Mouse (Mus musculus) heart, embryonic 14.5 days (tissue): ENCODE results near the gene E130114P18Rik. TPM values are rescaled to one million over a fixed set of nuclear protein-coding genes. Genes with fewer than 3 reads are reported as not detected.

Source experiments
- ATAC-seq: fragments of 200-750 bp; cut with Nextera tagmentation; 2 replicates; pipeline ENCODE4 v1.8.0; 2017; ENCODE audit warnings: low read depth, moderate TSS enrichment; ENCODE audit not compliant: insufficient number of reproducible peaks, insufficient read depth, low FRiP score
- H3K27ac ChIP-seq, 2 experiments: fragments of 200-500 bp in 1 of 2; fragments of 300-500 bp in 1 of 2; sonication (generic) in 1 of 2; replicated peaks in 1 of 2; 2 replicates each; pipeline ENCODE4 v1.5.1; 2012 to 2014; ENCODE audit warnings: low read depth in 2 of 2, low read length in 2 of 2, control low read depth in 1 of 2, mild to moderate bottlenecking in 1 of 2, mixed read lengths in 1 of 2; ENCODE audit not compliant: control insufficient read depth in 1 of 2, insufficient read depth in 1 of 2
- H3K27me3 ChIP-seq: fragments of 300-500 bp; sonication (generic); 2 replicates; pipeline ENCODE4 v1.6.1; 2014; ENCODE audit warnings: mild to moderate bottlenecking, low read length, control low read depth; ENCODE audit not compliant: control insufficient read depth, insufficient read depth
- H3K36me3 ChIP-seq: fragments of 300-500 bp; sonication (generic); 2 replicates; pipeline ENCODE4 v1.6.1; 2014; ENCODE audit warnings: mild to moderate bottlenecking, control low read depth, low read length, mixed read lengths; ENCODE audit not compliant: control insufficient read depth, insufficient read depth
- H3K4me1 ChIP-seq, 2 experiments: fragments of 200-500 bp in 1 of 2; fragments of 300-500 bp in 1 of 2; sonication (generic) in 1 of 2; 2 replicates each; pipeline ENCODE4 v1.6.1; 2012 to 2014; ENCODE audit warnings: low read length in 2 of 2, control low read depth in 1 of 2, mixed read lengths in 1 of 2; ENCODE audit not compliant: control insufficient read depth in 2 of 2, insufficient read depth in 2 of 2
- H3K4me2 ChIP-seq: fragments of 300-500 bp; sonication (generic); 2 replicates; pipeline ENCODE4 v1.6.1; 2014; ENCODE audit warnings: mild to moderate bottlenecking, low read length
- H3K4me3 ChIP-seq, 2 experiments: fragments of 200-500 bp in 1 of 2; fragments of 300-500 bp in 1 of 2; sonication (generic) in 1 of 2; 2 replicates each; pipeline ENCODE4 v1.5.1; 2012 to 2014; ENCODE audit warnings: low read length in 2 of 2, mild to moderate bottlenecking in 2 of 2, control low read depth in 1 of 2, low read depth in 1 of 2, moderate library complexity in 1 of 2; ENCODE audit not compliant: control insufficient read depth in 1 of 2, insufficient read depth in 1 of 2
- H3K9ac ChIP-seq: fragments of 300-500 bp; sonication (generic); 2 replicates; pipeline ENCODE4 v1.6.1; 2014; ENCODE audit warnings: mild to moderate bottlenecking, low read length
- H3K9me3 ChIP-seq: fragments of 300-500 bp; sonication (generic); 2 replicates; pipeline ENCODE4 v1.6.1; 2016; ENCODE audit warnings: low read length, control low read depth; ENCODE audit not compliant: control insufficient read depth
- WGBS: fragments of 180-500 bp; shearing (Covaris S2); extraction: QIAGEN DNeasy Blood & Tissue Kit; methylation state at CpG from one replicate; pipeline ENCODE4 v1.1.7; 2014; 5-methylcytosine and 5-hydroxymethylcytosine counted together
- polyA plus RNA-seq: library from polyadenylated mRNA; unstranded; fragments of >200 nt; fragmentation: Nextera tagmentation; extraction: Ambion mirVana; gene quantifications from 2 replicates; pipeline ENCODE4 v1.2.1, GENCODE M21; 2014

The E130114P18Rik gene
- polyA plus RNA-seq, 1 experiment from 2014 or later: 0.59 TPM

GRCm38 (mm10) chr4:97771426-97771825 lies 6.5 kb downstream of the E130114P18Rik start:
- no peaks in the 10 kb centered on the region for H3K27me3 ChIP-seq
- peak overlapping the region; percentile 93 to 98 for H3K27ac ChIP-seq
- H3K4me1 ChIP-seq: peaks cover 0 to 19% of the 10 kb centered on the region in 2 experiments; a peak in 3 of 4 replicates
- ATAC-seq: no peak
- peak overlapping the region; percentile 48 to 79 for H3K4me3 ChIP-seq
- peak overlapping the region; percentile 82 for H3K4me2 ChIP-seq
- peak overlapping the region; percentile 69 for H3K9ac ChIP-seq
- 7% methylated on average over 5 of the region's 5 CpGs for WGBS
- no peaks in the 10 kb centered on the region for H3K9me3 ChIP-seq
- no peaks in the 10 kb centered on the region for H3K36me3 ChIP-seq

- no peak overlapping the region for H3K9ac ChIP-seq
- H3K4me3 ChIP-seq: no peak overlapping the region
- no peaks in the 10 kb centered on the region for H3K36me3 ChIP-seq
- no peak overlapping the region for H3K4me2 ChIP-seq
- no peak for ATAC-seq
- H3K27me3 ChIP-seq: no peaks in the 10 kb centered on the region
- WGBS: 60% methylated on average over 1 of the region's 1 CpGs
- peaks cover 2 to 19% of the 10 kb centered on the region in 2 experiments; a peak in 3 of 4 replicates for H3K4me1 ChIP-seq
- no peaks in the 10 kb centered on the region for H3K9me3 ChIP-seq
- no peak overlapping the region for H3K27ac ChIP-seq
Measured at GRCm38 (mm10) chr4:97769861-97770260, 8.0 kb downstream of the E130114P18Rik start.

- Histone ChIP-seq H3K27me3 (no peaks in the 10 kb centered on the region), H3K9ac (no peak overlapping the region), H3K4me2 (no peak overlapping the region), H3K36me3 (no peaks in the 10 kb centered on the region), H3K4me3 (no peak overlapping the region), H3K27ac (no peak overlapping the region), H3K9me3 (no peaks in the 10 kb centered on the region), H3K4me1 (peaks cover 3 to 4% of the 10 kb centered on the region in 2 experiments; a peak in 3 of 4 replicates)
- 93% methylated on average over 5 of the region's 5 CpGs for WGBS
- no peak for ATAC-seq
Measured at GRCm38 (mm10) chr4:97767516-97767915, 10.4 kb downstream of the E130114P18Rik start.

GRCm38 (mm10) chr4:97767025-97767424 lies 10.9 kb downstream of the E130114P18Rik start:
- no peak for ATAC-seq
- H3K36me3 ChIP-seq: no peaks in the 10 kb centered on the region
- H3K4me3 ChIP-seq: no peak overlapping the region
- no peak overlapping the region for H3K4me2 ChIP-seq
- peaks cover 3 to 4% of the 10 kb centered on the region in 2 experiments; a peak in 3 of 4 replicates for H3K4me1 ChIP-seq
- 74% methylated on average over 4 of the region's 4 CpGs for WGBS
- no peaks in the 10 kb centered on the region for H3K9me3 ChIP-seq
- no peak overlapping the region for H3K9ac ChIP-seq
- H3K27me3 ChIP-seq: no peaks in the 10 kb centered on the region
- no peak overlapping the region for H3K27ac ChIP-seq

GRCm38 (mm10) chr4:97766100-97766499 lies 11.8 kb downstream of the E130114P18Rik start:
- Histone ChIP-seq H3K36me3 (no peaks in the 10 kb centered on the region), H3K4me3 (no peak overlapping the region), H3K4me2 (no peak overlapping the region), H3K27ac (no peak overlapping the region), H3K9me3 (no peaks in the 10 kb centered on the region), H3K9ac (no peak overlapping the region), H3K27me3 (no peaks in the 10 kb centered on the region), H3K4me1 (peaks cover 0 to 3% of the 10 kb centered on the region in 2 experiments; a peak in 2 of 4 replicates)
- 82% methylated on average over 3 of the region's 3 CpGs for WGBS
- ATAC-seq: no peak

- no peak overlapping the region for H3K4me3 ChIP-seq
Measured at GRCm38 (mm10) chr4:97765341-97766020, 12.4 kb downstream of the E130114P18Rik start.

GRCm38 (mm10) chr4:97764616-97765015 lies 13.3 kb downstream of the E130114P18Rik start:
- Histone ChIP-seq H3K27me3 (no peaks in the 10 kb centered on the region), H3K4me3 (no peak overlapping the region), H3K36me3 (no peaks in the 10 kb centered on the region), H3K4me1 (peaks cover 0 to 3% of the 10 kb centered on the region in 2 experiments; a peak in 2 of 4 replicates), H3K9me3 (no peaks in the 10 kb centered on the region), H3K27ac (no peak overlapping the region), H3K4me2 (no peak overlapping the region), H3K9ac (no peak overlapping the region)
- 25% methylated on average over 4 of the region's 4 CpGs for WGBS
- ATAC-seq: no peak

More at GRCm38 (mm10) chr4:97765341-97766020, 12.4 kb downstream of the E130114P18Rik start:
- Histone ChIP-seq H3K27ac (no peak overlapping the region), H3K36me3 (no peaks in the 10 kb centered on the region), H3K27me3 (no peaks in the 10 kb centered on the region), H3K9ac (no peak overlapping the region), H3K9me3 (no peaks in the 10 kb centered on the region), H3K4me2 (no peak overlapping the region), H3K4me1 (peaks cover 0 to 3% of the 10 kb centered on the region in 2 experiments; a peak in 2 of 4 replicates)
- 61% methylated on average over 4 of the region's 4 CpGs for WGBS
- ATAC-seq: no peak
